Mouse (Mus musculus): Measurements from ENCODE around the gene Tnpo1. TPM values are rescaled to one million over a fixed set of nuclear protein-coding genes. Genes with fewer than 3 reads are reported as not detected.

The Tnpo1 gene
- polyA plus RNA-seq, 2 experiments, result 10.5 to 13.6 TPM

GRCm38 (mm10) chr13:98890137-98890870, 35.9 kb downstream of the Tnpo1 start:
- Histone ChIP-seq H3K27me3 (ENCODE audit: control insufficient read depth, insufficient read depth, low read length) (no peaks in the 10 kb centered on the region), H3K36me3 (replicated peaks; ENCODE audit: control insufficient read depth, insufficient read depth, low read depth) (peaks cover 22% of the 10 kb centered on the region), H3K4me3 (ENCODE audit: insufficient read depth in 1 of 2, low read depth in 2 of 2, low read length in 2 of 2) (peak overlapping the region; percentile 90 to 93), H3K4me2 (ENCODE audit: low read depth) (peak overlapping the region; percentile 92), H3K9me3 (ENCODE audit: control insufficient read depth, low read length) (no peaks in the 10 kb centered on the region), H3K4me1 (replicated peaks; ENCODE audit: control insufficient read depth in 2 of 2, insufficient read depth in 2 of 2, low read length in 1 of 2) (peaks cover 16 to 17% of the 10 kb centered on the region in 2 experiments), H3K27ac (peak overlapping the region; percentile 76), H3K9ac (replicated peaks) (peak overlapping the region; percentile 93)
- WGBS (ENCODE audit: insufficient replicate concordance), result under 1% methylated on average over 71 of the region's 71 CpGs
- peak; percentile 79 for ATAC-seq (ENCODE audit: insufficient read depth)
- DNase-seq (ENCODE audit: low read depth in 3 of 3, low spot score in 3 of 3), result peak; percentile 38 to 54 (median 46)
- TF ChIP-seq EP300 (IDR thresholded peaks at IDR 0.05; ENCODE audit: low read depth) (no peak), CTCF (IDR thresholded peaks at IDR 0.05; ENCODE audit: low read depth) (no peak)

- DNase-seq (ENCODE audit: low read depth in 3 of 3, low spot score in 3 of 3), result no peak
- no peak overlapping the region for H3K27ac ChIP-seq
- no peak for TF ChIP-seq CTCF (IDR thresholded peaks at IDR 0.05; ENCODE audit: low read depth)
- no peak for TF ChIP-seq EP300 (IDR thresholded peaks at IDR 0.05; ENCODE audit: low read depth)
- peaks cover 29% of the 10 kb centered on the region for H3K36me3 ChIP-seq (replicated peaks; ENCODE audit: control insufficient read depth, insufficient read depth, low read depth)
- H3K9me3 ChIP-seq (ENCODE audit: control insufficient read depth, low read length), result no peaks in the 10 kb centered on the region
- peak overlapping the region; percentile 18; the same call in 1 of the 2 replicates for H3K4me2 ChIP-seq (ENCODE audit: low read depth)
- H3K4me1 ChIP-seq (replicated peaks; ENCODE audit: control insufficient read depth in 2 of 2, insufficient read depth in 2 of 2, low read length in 1 of 2), result peaks cover 14 to 16% of the 10 kb centered on the region in 2 experiments
- ATAC-seq (ENCODE audit: insufficient read depth), result no peak
- no peak overlapping the region for H3K9ac ChIP-seq (replicated peaks)
- H3K27me3 ChIP-seq (ENCODE audit: control insufficient read depth, insufficient read depth, low read length), result no peaks in the 10 kb centered on the region
- peak overlapping the region in 1 of 2 experiments; percentile 93; a peak in 1 of 4 replicates for H3K4me3 ChIP-seq (ENCODE audit: insufficient read depth in 1 of 2, low read depth in 2 of 2, low read length in 2 of 2)
- 94% methylated on average over 11 of the region's 12 CpGs for WGBS (ENCODE audit: insufficient replicate concordance)
These were observed 37.0 kb downstream of the Tnpo1 start for GRCm38 (mm10) chr13:98889211-98889610.

GRCm38 (mm10) chr13:98883774-98884173, 42.4 kb downstream of the Tnpo1 start:
- no peak for TF ChIP-seq EP300 (IDR thresholded peaks at IDR 0.05; ENCODE audit: low read depth)
- TF ChIP-seq CTCF (IDR thresholded peaks at IDR 0.05; ENCODE audit: low read depth), result no peak
- Histone ChIP-seq H3K27ac (no peak overlapping the region), H3K36me3 (replicated peaks; ENCODE audit: control insufficient read depth, insufficient read depth, low read depth) (peaks cover 64% of the 10 kb centered on the region), H3K4me1 (replicated peaks; ENCODE audit: control insufficient read depth in 2 of 2, insufficient read depth in 2 of 2, low read length in 1 of 2) (peaks cover 0 to 2% of the 10 kb centered on the region in 2 experiments; a peak in 1 of 4 replicates), H3K9ac (replicated peaks) (no peak overlapping the region), H3K4me2 (ENCODE audit: low read depth) (no peak overlapping the region), H3K9me3 (ENCODE audit: control insufficient read depth, low read length) (no peaks in the 10 kb centered on the region), H3K27me3 (ENCODE audit: control insufficient read depth, insufficient read depth, low read length) (no peaks in the 10 kb centered on the region), H3K4me3 (ENCODE audit: insufficient read depth in 1 of 2, low read depth in 2 of 2, low read length in 2 of 2) (no peak overlapping the region)
- ATAC-seq (ENCODE audit: insufficient read depth), result no peak
- 88% methylated on average over 5 of the region's 5 CpGs for WGBS (ENCODE audit: insufficient replicate concordance)
- no peak for DNase-seq (ENCODE audit: low read depth in 3 of 3, low spot score in 3 of 3)

GRCm38 (mm10) chr13:98881991-98882390, 44.2 kb downstream of the Tnpo1 start:
- no peak overlapping the region for H3K4me3 ChIP-seq (ENCODE audit: insufficient read depth in 1 of 2, low read depth in 2 of 2, low read length in 2 of 2)
- no peak overlapping the region for H3K9ac ChIP-seq (replicated peaks)
- H3K36me3 ChIP-seq (replicated peaks; ENCODE audit: control insufficient read depth, insufficient read depth, low read depth), result peaks cover 64% of the 10 kb centered on the region
- H3K27ac ChIP-seq, result no peak overlapping the region
- no peak overlapping the region for H3K4me2 ChIP-seq (ENCODE audit: low read depth)
- H3K9me3 ChIP-seq (ENCODE audit: control insufficient read depth, low read length), result no peaks in the 10 kb centered on the region
- DNase-seq (ENCODE audit: low read depth in 3 of 3, low spot score in 3 of 3), result no peak
- TF ChIP-seq EP300 (IDR thresholded peaks at IDR 0.05; ENCODE audit: low read depth), result no peak
- TF ChIP-seq CTCF (IDR thresholded peaks at IDR 0.05; ENCODE audit: low read depth), result no peak
- WGBS (ENCODE audit: insufficient replicate concordance), result 89% methylated on average over 1 of the region's 1 CpGs
- ATAC-seq (ENCODE audit: insufficient read depth), result no peak
- no peaks in the 10 kb centered on the region for H3K4me1 ChIP-seq (replicated peaks; ENCODE audit: control insufficient read depth in 2 of 2, insufficient read depth in 2 of 2, low read length in 1 of 2)
- H3K27me3 ChIP-seq (ENCODE audit: control insufficient read depth, insufficient read depth, low read length), result no peaks in the 10 kb centered on the region

- no peak for TF ChIP-seq CTCF (IDR thresholded peaks at IDR 0.05; ENCODE audit: low read depth)
- Histone ChIP-seq H3K27me3 (ENCODE audit: control insufficient read depth, insufficient read depth, low read length) (no peaks in the 10 kb centered on the region), H3K27ac (no peak overlapping the region), H3K4me1 (replicated peaks; ENCODE audit: control insufficient read depth in 2 of 2, insufficient read depth in 2 of 2, low read length in 1 of 2) (no peaks in the 10 kb centered on the region), H3K4me3 (ENCODE audit: insufficient read depth in 1 of 2, low read depth in 2 of 2, low read length in 2 of 2) (no peak overlapping the region), H3K9ac (replicated peaks) (no peak overlapping the region), H3K4me2 (ENCODE audit: low read depth) (no peak overlapping the region), H3K9me3 (ENCODE audit: control insufficient read depth, low read length) (no peaks in the 10 kb centered on the region), H3K36me3 (replicated peaks; ENCODE audit: control insufficient read depth, insufficient read depth, low read depth) (peaks cover 52% of the 10 kb centered on the region)
- WGBS (ENCODE audit: insufficient replicate concordance), result 83% methylated on average over 2 of the region's 2 CpGs
- ATAC-seq (ENCODE audit: insufficient read depth) (no peak), DNase-seq (ENCODE audit: low read depth in 3 of 3, low spot score in 3 of 3) (no peak)
These were observed 45.8 kb downstream of the Tnpo1 start for GRCm38 (mm10) chr13:98880336-98880735.
